Mouse (Mus musculus): ENCODE data around the gene Rasl11b. TPM values are rescaled to one million over a fixed set of nuclear protein-coding genes. Genes with fewer than 3 reads are reported as not detected.

Gene Rasl11b
- total RNA-seq, 2 experiments from 2014 or later = 93.2 to 97.6 TPM

GRCm38 (mm10) chr5:74183118-74183517 lies 12.0 kb upstream of the Rasl11b start:
- peak in 1 of 2 experiments; percentile 33 for DNase-seq (ENCODE audit: low spot score in 2 of 2)
- intact Hi-C loops (cut with DNase I) = loop anchor here (10.0 kb wide), 1 partner anchor 972 kb away; the partner anchor contains the start of gene Pdgfra

DNA sequence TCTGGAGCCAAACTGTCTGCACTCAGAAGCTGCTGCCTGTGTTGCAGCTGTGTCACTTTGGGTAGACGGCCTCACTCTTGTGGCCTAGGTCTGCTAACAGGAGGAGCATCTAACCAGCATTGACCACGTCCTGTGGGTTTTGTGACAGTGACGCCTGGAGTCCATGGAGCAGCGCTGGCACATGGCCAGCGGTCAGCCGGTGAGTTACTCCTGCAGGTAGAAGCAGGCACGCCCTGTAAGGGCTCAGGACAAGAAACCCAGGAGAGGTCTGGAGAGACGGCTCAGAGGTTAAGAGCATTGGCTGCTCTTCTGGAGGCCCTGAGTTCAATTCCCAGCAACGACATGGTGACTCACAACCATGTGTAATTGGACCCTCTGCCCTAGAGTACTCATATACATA lies 10.5 kb upstream of the Rasl11b start:
- intact Hi-C loops (cut with DNase I) = loop anchor here (10.0 kb wide), 1 partner anchor 970 kb away; the partner anchor contains the start of gene Pdgfra
- DNase-seq (ENCODE audit: low spot score in 2 of 2) = no peak

DNA sequence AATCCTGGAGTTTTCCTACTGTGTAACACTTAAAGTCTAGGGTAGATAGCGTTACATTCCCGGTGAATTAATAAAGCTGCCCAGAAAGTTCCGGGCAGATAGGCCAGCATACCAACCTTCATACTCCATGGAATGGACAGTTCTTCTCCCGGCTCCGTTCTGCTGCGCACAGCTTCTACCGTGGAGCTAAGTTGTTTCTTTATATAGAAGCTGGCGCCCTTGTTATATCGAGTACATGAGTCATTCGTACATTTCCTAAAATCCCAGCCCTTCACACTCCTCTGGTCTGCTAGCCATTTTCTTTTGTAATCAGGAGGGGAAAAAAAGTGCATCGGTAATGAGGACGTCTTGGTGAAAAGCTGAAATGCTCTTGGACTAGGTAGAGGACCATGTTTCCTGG lies 7.0 kb upstream of the Rasl11b start:
- DNase-seq (ENCODE audit: low spot score in 2 of 2) = peak in 1 of 2 experiments; percentile 71
- intact Hi-C loops (cut with DNase I) = loop anchor here (2.0 to 10.0 kb wide), 2 partner anchors 73 to 967 kb away; partner anchors contain the start of gene Pdgfra

GRCm38 (mm10) chr5:74188886-74189285 lies 6.2 kb upstream of the Rasl11b start:
- intact Hi-C loops (cut with DNase I) = loop anchor here (2.0 to 10.0 kb wide), 2 partner anchors 72 to 966 kb away; partner anchors contain the start of gene Pdgfra
- no peak for DNase-seq (ENCODE audit: low spot score in 2 of 2)

DNA sequence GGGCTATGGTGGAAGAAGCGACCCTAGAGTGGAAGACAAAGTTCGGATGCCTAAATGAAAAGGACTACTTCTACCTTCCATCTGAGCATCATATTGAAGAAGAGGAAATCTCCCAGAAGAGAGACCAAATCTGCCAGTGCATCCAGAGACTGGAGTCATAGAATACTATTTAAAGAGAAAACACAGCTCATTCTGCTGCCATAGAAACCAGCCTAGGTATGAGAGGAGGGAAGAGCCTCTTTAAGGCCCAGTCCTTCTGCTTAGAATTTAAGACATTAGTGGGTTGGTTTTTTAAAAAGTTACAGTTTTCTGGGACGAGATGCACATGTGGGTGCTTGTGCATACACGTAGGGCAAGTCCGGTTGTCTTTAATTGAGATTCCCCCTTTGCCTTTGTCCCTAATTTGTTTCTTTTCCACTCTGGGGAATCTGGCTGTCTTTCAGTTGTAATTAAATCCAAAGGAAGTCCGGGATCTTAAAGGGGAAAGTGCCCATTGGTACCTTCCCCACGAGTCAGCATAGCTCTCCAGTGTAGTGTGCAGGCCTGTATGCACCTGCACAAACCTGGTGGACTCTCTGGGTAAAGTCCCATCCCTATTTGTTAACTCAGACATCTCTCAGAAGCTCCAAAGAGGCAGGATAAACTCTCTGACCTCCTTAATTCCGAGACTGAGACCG lies 5.5 kb upstream of the Rasl11b start:
- intact Hi-C loops (cut with DNase I) = loop anchor here (2.0 to 10.0 kb wide), 3 partner anchors 71 to 965 kb away; partner anchors contain the start of gene Pdgfra

GRCm38 (mm10) chr5:74190161-74190491 lies 5.0 kb upstream of the Rasl11b start:
- DNase-seq (ENCODE audit: low spot score in 2 of 2) = no peak
- intact Hi-C loops (cut with DNase I) = loop anchor here (10.0 kb wide), 1 partner anchor 165 kb away; no protein-coding TSS in a partner anchor

More for the DNA sequence above, 5.5 kb upstream of the Rasl11b start:
- DNase-seq (ENCODE audit: low spot score in 2 of 2) = peak; percentile 24 to 79

GRCm38 (mm10) chr5:74190911-74191310 lies 4.2 kb upstream of the Rasl11b start:
- intact Hi-C loops (cut with DNase I) = loop anchor here (10.0 kb wide), 1 partner anchor 166 kb away; no protein-coding TSS in a partner anchor
- no peak for DNase-seq (ENCODE audit: low spot score in 2 of 2)

DNA sequence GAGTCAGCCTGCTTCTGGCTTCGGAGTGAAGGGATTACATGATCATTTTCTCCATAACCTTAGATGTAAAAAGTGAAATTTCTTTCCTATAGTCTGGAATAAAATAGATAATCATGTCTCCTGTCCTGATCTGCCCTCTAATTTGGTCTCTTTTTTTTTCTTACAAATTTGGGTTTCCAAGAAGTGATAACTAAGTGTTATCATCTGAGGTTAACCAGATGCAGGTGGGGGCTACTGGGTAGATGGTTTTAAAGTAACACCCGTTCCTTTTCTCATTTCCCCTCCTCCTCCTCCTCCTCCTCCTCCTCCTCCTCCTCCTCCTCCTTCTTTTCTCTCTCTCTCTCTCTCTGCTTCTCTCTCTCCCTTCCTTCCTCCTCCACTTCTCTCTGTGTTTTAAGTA lies 2.1 kb upstream of the Rasl11b start:
- intact Hi-C loops (cut with DNase I) = loop anchor here (10.0 kb wide), 1 partner anchor 168 kb away; no protein-coding TSS in a partner anchor

DNA sequence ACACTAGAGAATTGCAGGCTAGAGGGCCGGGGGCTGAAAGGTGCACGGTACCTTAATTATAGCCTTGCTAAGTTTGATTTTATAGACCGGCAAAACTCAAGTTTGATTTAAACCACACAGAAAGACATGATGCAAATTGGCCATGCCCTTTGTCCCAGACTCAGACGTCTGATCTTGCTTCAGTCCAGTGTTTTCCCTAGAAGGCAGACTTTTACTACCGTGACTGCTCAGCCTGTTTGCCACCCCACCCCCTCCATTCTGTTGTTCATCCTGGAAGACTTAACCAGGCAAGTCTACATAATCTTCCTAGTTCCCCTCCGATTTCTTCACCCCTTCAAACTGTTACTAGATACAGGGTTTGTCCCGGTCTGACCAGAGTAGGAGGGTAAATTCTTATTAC lies 1.5 kb upstream of the Rasl11b start:
- DNase-seq (ENCODE audit: low spot score in 2 of 2) = no peak
- intact Hi-C loops (cut with DNase I) = loop anchor here (2.0 to 10.0 kb wide), 2 partner anchors 101 to 169 kb away; no protein-coding TSS in a partner anchor

More for the DNA sequence above, 2.1 kb upstream of the Rasl11b start:
- DNase-seq (ENCODE audit: low spot score in 2 of 2) = no peak

DNA sequence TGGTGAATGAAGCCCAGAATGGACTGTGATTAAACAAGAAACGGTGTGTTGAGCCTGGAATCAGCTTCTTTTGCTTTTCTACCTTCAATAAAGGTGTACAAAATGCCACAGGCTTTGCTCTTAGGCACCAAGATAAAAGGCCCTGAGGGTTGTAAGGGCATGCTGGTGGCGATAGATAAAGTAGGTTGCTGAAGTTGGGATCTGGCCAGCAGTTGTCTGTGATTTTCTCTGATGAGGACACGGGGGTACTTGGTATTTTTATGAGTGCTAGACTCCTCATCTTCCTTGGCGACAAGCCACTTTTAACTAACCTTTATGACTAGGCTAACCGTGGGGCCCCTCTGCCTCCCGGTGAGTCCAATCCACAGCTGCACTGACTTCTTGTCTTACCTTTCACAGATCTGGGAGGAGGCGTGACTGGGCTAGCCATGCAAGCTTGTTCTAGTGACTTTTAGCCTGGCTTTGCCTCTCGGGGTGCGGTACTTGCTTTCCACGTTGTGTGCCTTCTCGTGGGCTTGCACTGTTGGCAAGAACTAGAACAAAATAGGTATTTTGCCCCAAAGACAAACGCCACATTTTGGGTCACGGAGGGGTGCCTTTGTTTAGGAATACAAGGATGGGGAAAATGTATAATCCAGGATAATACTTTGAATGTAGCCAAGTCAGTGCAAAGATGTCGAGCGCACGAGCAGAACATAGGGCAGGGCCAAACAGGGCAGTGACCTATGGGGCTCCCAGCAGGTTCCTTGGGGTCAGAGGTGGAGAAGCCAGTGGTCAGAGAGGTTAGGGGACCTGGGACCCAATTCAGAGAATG lies 852 bp upstream of the Rasl11b start:
- DNase-seq (ENCODE audit: low spot score in 2 of 2) = no peak
- intact Hi-C loops (cut with DNase I) = loop anchor here (2.0 to 10.0 kb wide), 2 partner anchors 101 to 169 kb away; no protein-coding TSS in a partner anchor

DNA sequence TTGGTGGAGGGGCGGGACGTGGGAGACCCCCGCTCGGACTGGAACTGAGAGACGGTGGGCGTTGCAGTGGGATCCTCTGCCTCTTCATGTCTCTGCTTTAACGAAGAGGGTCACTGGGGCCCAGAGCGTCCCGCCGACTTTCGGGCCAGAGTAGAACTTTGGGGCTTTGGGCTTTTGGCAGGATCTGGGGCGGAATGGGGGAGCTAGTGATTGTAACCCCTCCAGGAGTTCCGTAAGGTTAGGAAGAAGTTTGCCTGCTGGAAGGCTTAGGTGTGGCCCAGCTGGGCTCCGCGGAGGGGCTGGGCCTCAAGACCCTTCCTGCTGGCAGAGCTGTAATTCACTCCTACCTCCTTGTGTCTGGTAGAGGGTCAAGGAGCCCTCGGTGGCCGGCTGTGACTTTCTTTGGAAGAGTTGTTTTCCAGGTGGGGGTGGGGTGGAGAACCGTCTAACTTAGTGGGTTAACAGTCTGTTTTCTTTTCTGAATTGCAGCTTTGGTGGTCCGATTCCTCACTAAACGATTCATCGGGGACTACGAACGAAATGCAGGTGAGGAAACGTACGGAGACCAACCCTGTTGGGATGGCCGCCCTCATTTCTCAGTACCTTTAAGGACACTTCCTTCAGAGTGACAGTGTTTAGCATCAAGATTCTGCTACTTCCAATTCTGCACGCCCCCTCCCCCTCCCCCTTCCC lies 674 bp downstream of the Rasl11b start:
- intact Hi-C loops (cut with DNase I) = loop anchor here (2.0 to 10.0 kb wide), 4 partner anchors 82 to 171 kb away; partner anchors contain the start of gene Usp46
- no peak for DNase-seq (ENCODE audit: low spot score in 2 of 2)

DNA sequence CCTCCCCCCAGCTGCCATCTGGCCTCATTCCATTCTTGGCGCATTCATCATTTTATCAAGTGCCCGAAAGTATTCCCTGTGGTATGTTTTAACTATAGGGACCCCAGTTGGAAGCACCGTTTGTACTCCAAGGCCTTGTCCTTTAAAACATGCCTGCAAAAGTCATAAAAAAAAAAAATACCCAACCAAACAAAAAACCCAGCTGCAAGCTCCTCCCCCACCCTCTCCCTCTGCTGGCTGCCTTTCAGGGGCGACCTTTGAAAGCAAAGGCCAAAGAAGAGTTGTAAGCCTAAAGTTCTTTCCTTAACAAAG lies 1.2 kb downstream of the Rasl11b start:
- intact Hi-C loops (cut with DNase I) = loop anchor here (5.0 to 10.0 kb wide), 3 partner anchors 81 to 171 kb away; partner anchors contain the start of gene Usp46
- DNase-seq (ENCODE audit: low spot score in 2 of 2) = no peak

GRCm38 (mm10) chr5:74197541-74198330 lies 2.6 kb downstream of the Rasl11b start:
- peak in 1 of 2 experiments; percentile 37 for DNase-seq (ENCODE audit: low spot score in 2 of 2)
- intact Hi-C loops (cut with DNase I) = loop anchor here (5.0 to 10.0 kb wide), 3 partner anchors 80 to 173 kb away; partner anchors contain the start of gene Usp46

DNA sequence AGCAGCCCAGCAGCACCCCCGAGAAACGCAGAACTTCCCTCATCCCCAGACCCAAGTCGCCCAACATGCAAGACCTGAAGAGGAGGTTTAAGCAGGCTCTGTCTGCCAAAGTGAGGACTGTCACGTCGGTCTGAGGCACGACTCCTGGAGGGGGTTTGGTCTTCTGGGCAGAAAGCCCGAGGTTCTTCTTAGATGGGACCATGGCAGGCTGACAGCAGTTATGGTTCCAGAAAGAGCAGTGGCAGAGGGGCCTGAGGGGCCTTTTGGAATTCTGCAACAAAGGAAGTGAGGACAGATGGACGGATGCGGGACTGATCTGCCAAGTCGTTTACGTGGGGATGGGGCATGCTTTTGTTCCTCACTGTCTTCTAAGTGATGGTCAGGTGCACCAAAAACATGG lies 3.4 kb downstream of the Rasl11b start:
- no peak for DNase-seq (ENCODE audit: low spot score in 2 of 2)

DNA sequence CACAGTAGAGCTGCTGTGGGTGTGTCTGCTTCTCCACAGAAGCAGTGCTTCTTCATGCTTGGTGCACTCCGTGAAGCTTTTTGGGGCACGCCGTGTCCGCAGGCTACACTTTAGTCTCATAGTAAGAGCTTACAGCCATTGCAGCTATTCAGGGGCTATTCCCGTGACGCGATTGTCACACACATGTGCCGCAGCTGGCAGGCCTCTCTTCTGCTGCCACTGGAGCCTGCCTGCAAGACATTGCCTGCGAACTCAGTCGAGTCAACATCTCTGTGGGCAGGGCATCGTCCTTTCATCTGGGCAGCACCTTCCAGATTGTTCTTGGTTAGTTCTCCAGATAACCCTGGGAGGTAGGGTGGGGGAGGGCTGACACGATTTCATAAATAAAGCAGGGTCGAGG lies 4.7 kb downstream of the Rasl11b start:
- intact Hi-C loops (cut with DNase I) = loop anchor here (2.0 to 10.0 kb wide), 4 partner anchors 55 to 175 kb away; partner anchors contain the start of gene Usp46
- peak in 1 of 2 experiments; percentile 21 for DNase-seq (ENCODE audit: low spot score in 2 of 2)

More for the DNA sequence above, 3.4 kb downstream of the Rasl11b start:
- intact Hi-C loops (cut with DNase I) = loop anchor here (5.0 to 10.0 kb wide), 3 partner anchors 79 to 174 kb away; partner anchors contain the start of gene Usp46

- intact Hi-C loops (cut with DNase I) = loop anchor here (2.0 kb wide), 1 partner anchor 54 kb away; no protein-coding TSS in a partner anchor
- DNase-seq (ENCODE audit: low spot score in 2 of 2) = no peak
These were observed 5.4 kb downstream of the Rasl11b start for GRCm38 (mm10) chr5:74200481-74200880.

- intact Hi-C loops (cut with DNase I) = loop anchor here (2.0 kb wide), 1 partner anchor 53 kb away; no protein-coding TSS in a partner anchor
These were observed 6.7 kb downstream of the Rasl11b start for GRCm38 (mm10) chr5:74201570-74202357.

GRCm38 (mm10) chr5:74202515-74202914 lies 7.4 kb downstream of the Rasl11b start:
- no peak for DNase-seq (ENCODE audit: low spot score in 2 of 2)
- intact Hi-C loops (cut with DNase I) = no loop called here

More at GRCm38 (mm10) chr5:74201570-74202357, 6.7 kb downstream of the Rasl11b start:
- DNase-seq (ENCODE audit: low spot score in 2 of 2) = no peak

Measured in left cerebral cortex, postnatal 25 days (tissue).